Mouse (Mus musculus): ENCODE data around the gene Olfr1331. TPM values are rescaled to one million over a fixed set of nuclear protein-coding genes. Genes with fewer than 3 reads are reported as not detected.

Olfr1331 gene
- not detected in 2 replicates for polyA plus RNA-seq (2011; ENCODE audit: insufficient read depth, insufficient read length, low read depth, missing spikeins)

DNA sequence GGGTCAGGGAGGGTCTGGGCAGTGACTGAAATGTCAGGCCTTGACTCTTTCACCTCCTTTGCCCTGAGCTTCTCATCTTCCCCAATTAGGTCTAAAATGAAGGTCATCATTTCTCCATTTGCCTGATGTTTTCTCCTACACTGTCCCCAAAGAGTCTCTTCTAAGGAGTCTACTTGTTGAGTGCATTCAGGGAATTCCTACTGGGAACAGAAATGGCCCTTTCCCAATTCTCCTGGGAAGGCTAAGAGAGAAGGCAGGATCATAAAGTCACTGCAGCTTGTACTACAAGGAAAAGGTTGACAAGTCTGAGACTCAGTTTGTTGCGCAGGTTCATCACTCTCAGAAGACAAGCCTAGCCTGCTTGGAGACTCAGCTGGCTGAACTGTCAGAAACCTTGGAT is at the start of gene Olfr1331:
TSS of gene Olfr1331 (plus strand) at position 301 of the 400 bp plus-strand sequence.
- H3K27ac ChIP-seq (ENCODE audit: insufficient read depth, low read length), result no peak within 1 kb of the TSS
- no peak within 1 kb of the TSS for H3K9ac ChIP-seq (ENCODE audit: low read depth, poor library complexity, severe bottlenecking)
- TF ChIP-seq CTCF (IDR thresholded peaks at IDR 0.05; ENCODE audit: low read depth, low read length) (no peak), EP300 (IDR thresholded peaks at IDR 0.05; ENCODE audit: insufficient read depth, low read depth, low read length) (no peak)
- no peaks in the 10 kb centered on the region for H3K36me3 ChIP-seq (ENCODE audit: control insufficient read depth, insufficient read depth, low read length, poor library complexity, severe bottlenecking)
- H3K4me1 ChIP-seq (ENCODE audit: control insufficient read depth, insufficient read depth, low read length), result no peaks in the 10 kb centered on the region
- no peak within 1 kb of the TSS for H3K4me3 ChIP-seq (ENCODE audit: low read depth, low read length)
- no peaks in the 10 kb centered on the region for H3K9me3 ChIP-seq (replicated peaks; ENCODE audit: control insufficient read depth, insufficient read depth, low read length, poor library complexity, severe bottlenecking)
- H3K27me3 ChIP-seq (ENCODE audit: control insufficient read depth, insufficient read depth, low read length, poor library complexity, severe bottlenecking), result no peaks in the 10 kb centered on the region

DNA sequence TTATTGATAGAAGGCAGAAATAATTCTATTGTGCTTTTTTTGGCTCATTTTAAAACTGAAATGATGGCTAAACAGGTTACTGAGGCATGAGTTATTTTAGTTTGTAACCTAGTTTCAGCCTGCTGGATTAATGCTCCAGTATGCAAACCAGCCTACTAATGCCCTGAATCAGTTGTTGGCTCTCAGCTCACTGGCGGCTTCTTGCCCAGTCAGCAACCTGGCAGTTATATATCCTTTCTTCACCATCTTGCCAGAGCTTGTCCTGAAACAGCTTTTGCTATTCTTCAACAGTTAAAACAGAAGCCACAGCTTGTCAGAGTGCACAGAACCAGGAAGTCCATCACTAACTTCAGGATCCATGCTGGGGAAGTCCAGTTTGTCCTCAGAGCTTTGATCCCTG is 45.5 kb upstream of the Olfr1331 start:
- no peaks in the 10 kb centered on the region for H3K36me3 ChIP-seq (ENCODE audit: control insufficient read depth, insufficient read depth, low read length, poor library complexity, severe bottlenecking)
- no peak overlapping the region for H3K4me3 ChIP-seq (ENCODE audit: low read depth, low read length)
- H3K9me3 ChIP-seq (replicated peaks; ENCODE audit: control insufficient read depth, insufficient read depth, low read length, poor library complexity, severe bottlenecking), result no peaks in the 10 kb centered on the region; the same call in 1 of the 2 replicates
- H3K27me3 ChIP-seq (ENCODE audit: control insufficient read depth, insufficient read depth, low read length, poor library complexity, severe bottlenecking), result no peaks in the 10 kb centered on the region
- no peak overlapping the region for H3K27ac ChIP-seq (ENCODE audit: insufficient read depth, low read length)
- H3K4me1 ChIP-seq (ENCODE audit: control insufficient read depth, insufficient read depth, low read length), result no peaks in the 10 kb centered on the region
- no peak overlapping the region for H3K9ac ChIP-seq (ENCODE audit: low read depth, poor library complexity, severe bottlenecking)
- TF ChIP-seq CTCF (IDR thresholded peaks at IDR 0.05; ENCODE audit: low read depth, low read length) (no peak), EP300 (IDR thresholded peaks at IDR 0.05; ENCODE audit: insufficient read depth, low read depth, low read length) (no peak), POLR2A (IDR thresholded peaks at IDR 0.05; ENCODE audit: insufficient read depth, low read length) (no peak)

DNA sequence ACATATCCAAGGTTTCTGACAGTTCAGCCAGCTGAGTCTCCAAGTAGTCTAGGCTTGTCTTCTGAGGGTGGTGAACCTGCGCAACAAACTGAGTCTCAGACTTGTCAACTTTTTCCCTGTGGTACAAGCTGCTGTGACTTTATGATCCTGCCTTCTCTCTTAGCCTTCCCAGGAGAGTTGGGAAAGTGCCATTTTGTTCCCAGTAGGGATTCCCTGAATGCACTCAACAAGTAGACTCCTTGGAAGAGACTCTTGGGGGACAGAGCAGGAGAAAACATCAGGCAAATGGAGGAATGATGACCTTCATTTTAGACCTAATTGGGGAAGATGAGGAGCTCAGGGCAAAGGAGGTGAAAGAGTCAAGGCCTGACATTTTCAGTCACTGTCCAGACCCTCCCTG is 28.3 kb upstream of the Olfr1331 start, which contains the start of gene Olfr1333:
TSS of gene Olfr1333 (minus strand) at position 101 of the 400 bp plus-strand sequence.
- Histone ChIP-seq H3K9me3 (replicated peaks; ENCODE audit: control insufficient read depth, insufficient read depth, low read length, poor library complexity, severe bottlenecking) (no peaks in the 10 kb centered on the region), H3K36me3 (ENCODE audit: control insufficient read depth, insufficient read depth, low read length, poor library complexity, severe bottlenecking) (no peaks in the 10 kb centered on the region), H3K4me1 (ENCODE audit: control insufficient read depth, insufficient read depth, low read length) (no peaks in the 10 kb centered on the region), H3K27ac (ENCODE audit: insufficient read depth, low read length) (no peak within 1 kb of the TSS), H3K4me3 (ENCODE audit: low read depth, low read length) (no peak within 1 kb of the TSS), H3K27me3 (ENCODE audit: control insufficient read depth, insufficient read depth, low read length, poor library complexity, severe bottlenecking) (no peaks in the 10 kb centered on the region), H3K9ac (ENCODE audit: low read depth, poor library complexity, severe bottlenecking) (no peak within 1 kb of the TSS)
- TF ChIP-seq CTCF (IDR thresholded peaks at IDR 0.05; ENCODE audit: low read depth, low read length), result no peak

DNA sequence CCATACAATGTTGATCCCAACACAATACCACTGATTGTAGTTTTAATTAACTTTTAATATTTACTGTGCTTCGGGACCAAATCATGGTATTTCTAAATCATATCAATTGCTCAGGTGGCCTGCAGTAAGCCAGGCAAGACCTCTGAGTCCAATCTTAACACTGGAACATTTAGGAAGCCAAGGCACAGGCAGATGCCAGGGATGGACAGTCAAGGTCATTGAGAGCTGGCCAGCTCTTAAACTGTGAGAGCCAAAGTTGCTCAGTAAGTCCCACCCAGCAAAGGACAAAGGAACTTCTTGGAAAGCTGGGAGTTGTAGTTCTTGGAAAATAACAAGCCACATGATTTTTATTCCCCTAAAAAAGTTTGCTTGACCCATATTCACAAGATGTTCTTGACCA is 2.7 kb upstream of the Olfr1331 start:
- H3K4me1 ChIP-seq (ENCODE audit: control insufficient read depth, insufficient read depth, low read length), result no peaks in the 10 kb centered on the region
- H3K27ac ChIP-seq (ENCODE audit: insufficient read depth, low read length), result no peak overlapping the region
- no peak overlapping the region for H3K9ac ChIP-seq (ENCODE audit: low read depth, poor library complexity, severe bottlenecking)
- no peaks in the 10 kb centered on the region for H3K27me3 ChIP-seq (ENCODE audit: control insufficient read depth, insufficient read depth, low read length, poor library complexity, severe bottlenecking)
- TF ChIP-seq POLR2A (IDR thresholded peaks at IDR 0.05; ENCODE audit: insufficient read depth, low read length) (no peak), EP300 (IDR thresholded peaks at IDR 0.05; ENCODE audit: insufficient read depth, low read depth, low read length) (no peak), CTCF (IDR thresholded peaks at IDR 0.05; ENCODE audit: low read depth, low read length) (no peak)
- no peaks in the 10 kb centered on the region for H3K9me3 ChIP-seq (replicated peaks; ENCODE audit: control insufficient read depth, insufficient read depth, low read length, poor library complexity, severe bottlenecking)
- H3K36me3 ChIP-seq (ENCODE audit: control insufficient read depth, insufficient read depth, low read length, poor library complexity, severe bottlenecking), result no peaks in the 10 kb centered on the region
- H3K4me3 ChIP-seq (ENCODE audit: low read depth, low read length), result no peak overlapping the region

DNA sequence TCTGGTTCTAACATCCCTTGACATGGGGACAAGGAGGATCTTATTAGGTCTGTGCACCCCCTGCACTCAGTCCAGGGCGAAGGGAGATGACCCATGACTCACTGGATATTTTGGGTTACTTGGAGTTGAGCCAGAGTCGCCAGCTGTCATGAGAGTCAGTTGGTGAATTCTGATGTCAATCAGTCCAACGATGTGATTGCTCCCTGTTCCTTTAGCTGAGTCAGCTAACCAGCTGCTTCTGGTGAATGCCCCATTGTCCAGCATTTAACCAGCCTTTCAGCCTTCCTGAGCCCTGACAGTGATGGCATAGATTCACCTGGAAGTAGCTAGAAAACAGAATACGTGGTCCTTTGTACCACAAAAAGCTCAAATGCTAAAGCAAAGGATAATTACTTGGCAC is 1.7 kb upstream of the Olfr1331 start:
- H3K4me1 ChIP-seq (ENCODE audit: control insufficient read depth, insufficient read depth, low read length), result no peaks in the 10 kb centered on the region
- H3K9ac ChIP-seq (ENCODE audit: low read depth, poor library complexity, severe bottlenecking), result no peak overlapping the region
- no peaks in the 10 kb centered on the region for H3K27me3 ChIP-seq (ENCODE audit: control insufficient read depth, insufficient read depth, low read length, poor library complexity, severe bottlenecking)
- no peaks in the 10 kb centered on the region for H3K36me3 ChIP-seq (ENCODE audit: control insufficient read depth, insufficient read depth, low read length, poor library complexity, severe bottlenecking)
- TF ChIP-seq EP300 (IDR thresholded peaks at IDR 0.05; ENCODE audit: insufficient read depth, low read depth, low read length) (no peak), CTCF (IDR thresholded peaks at IDR 0.05; ENCODE audit: low read depth, low read length) (no peak), POLR2A (IDR thresholded peaks at IDR 0.05; ENCODE audit: insufficient read depth, low read length) (no peak)
- no peaks in the 10 kb centered on the region for H3K9me3 ChIP-seq (replicated peaks; ENCODE audit: control insufficient read depth, insufficient read depth, low read length, poor library complexity, severe bottlenecking)
- no peak overlapping the region for H3K27ac ChIP-seq (ENCODE audit: insufficient read depth, low read length)
- no peak overlapping the region for H3K4me3 ChIP-seq (ENCODE audit: low read depth, low read length)

DNA sequence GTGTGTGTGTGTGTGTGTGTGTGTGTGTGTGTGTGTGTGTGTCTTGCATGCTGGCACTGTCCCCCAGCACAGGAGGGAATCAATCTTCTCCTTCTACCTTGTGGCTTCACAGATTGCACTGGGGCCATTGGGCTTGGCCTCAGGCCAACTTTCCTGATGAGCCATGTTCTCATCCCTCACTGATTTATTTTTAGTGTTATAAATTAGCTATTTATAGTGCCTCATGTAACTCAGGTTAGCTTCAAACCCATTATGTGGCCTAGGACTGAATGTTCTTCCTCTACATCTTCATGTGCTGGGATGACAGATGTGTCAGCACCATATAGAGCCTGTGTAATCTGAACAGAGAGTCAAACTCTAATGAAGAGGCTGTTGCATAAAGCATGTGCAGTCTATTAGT is 3.1 kb downstream of the Olfr1331 start:
- no peak overlapping the region for H3K4me3 ChIP-seq (ENCODE audit: low read depth, low read length)
- TF ChIP-seq CTCF (IDR thresholded peaks at IDR 0.05; ENCODE audit: low read depth, low read length), result no peak
- TF ChIP-seq EP300 (IDR thresholded peaks at IDR 0.05; ENCODE audit: insufficient read depth, low read depth, low read length), result no peak
- no peak for TF ChIP-seq POLR2A (IDR thresholded peaks at IDR 0.05; ENCODE audit: insufficient read depth, low read length)
- no peak overlapping the region for H3K27ac ChIP-seq (ENCODE audit: insufficient read depth, low read length)
- H3K27me3 ChIP-seq (ENCODE audit: control insufficient read depth, insufficient read depth, low read length, poor library complexity, severe bottlenecking), result no peaks in the 10 kb centered on the region
- H3K9ac ChIP-seq (ENCODE audit: low read depth, poor library complexity, severe bottlenecking), result no peak overlapping the region
- H3K4me1 ChIP-seq (ENCODE audit: control insufficient read depth, insufficient read depth, low read length), result no peaks in the 10 kb centered on the region
- H3K36me3 ChIP-seq (ENCODE audit: control insufficient read depth, insufficient read depth, low read length, poor library complexity, severe bottlenecking), result no peaks in the 10 kb centered on the region
- H3K9me3 ChIP-seq (replicated peaks; ENCODE audit: control insufficient read depth, insufficient read depth, low read length, poor library complexity, severe bottlenecking), result no peaks in the 10 kb centered on the region
